Mouse (Mus musculus): ENCODE data around the gene Prss50.

Prss50 gene

GRCm38 (mm10) chr9:110907201-110907837, 49.6 kb downstream of the Prss50 start:
- DNase-seq (ENCODE audit: low read depth, low spot score), result no peak

- DNase-seq (ENCODE audit: low read depth, low spot score), result no peak
Observed at GRCm38 (mm10) chr9:110907838-110908630, 50.3 kb downstream of the Prss50 start.

- no peak for DNase-seq (ENCODE audit: low read depth, low spot score)
Observed at GRCm38 (mm10) chr9:110908631-110909016, 50.9 kb downstream of the Prss50 start.

- no peak for DNase-seq (ENCODE audit: low read depth, low spot score)
Observed at GRCm38 (mm10) chr9:110909371-110909967, 51.7 kb downstream of the Prss50 start.
